Mouse (Mus musculus) stomach, postnatal 0 days (tissue): ENCODE results near the gene Psmc5. TPM values are rescaled to one million over a fixed set of nuclear protein-coding genes. Genes with fewer than 3 reads are reported as not detected.
A peak's percentile ranks its signal among the peaks of the same experiment; 100 is the strongest.

Experiments
- ATAC-seq: fragments of 200-750 bp; cut with Nextera tagmentation; 2 replicates; pipeline ENCODE4 v1.8.0; 2017; ENCODE audit not compliant: low FRiP score, low TSS enrichment
- DNase-seq: peaks from one replicate; pipeline ENCODE4 v3.0.0-alpha.2; 2016; ENCODE audit warnings: low spot score
- H3K27ac ChIP-seq: fragments of 300-500 bp; sonication (generic); replicated peaks from 2 replicates; pipeline ENCODE4 v1.5.1; 2014; ENCODE audit warnings: mild to moderate bottlenecking, control low read depth
- H3K27me3 ChIP-seq: fragments of 300-500 bp; sonication (generic); 2 replicates; pipeline ENCODE4 v1.6.1; 2014; ENCODE audit warnings: low read length; ENCODE audit not compliant: control insufficient read depth, insufficient read depth
- H3K36me3 ChIP-seq: fragments of 300-500 bp; sonication (generic); 2 replicates; pipeline ENCODE4 v1.6.1; 2014; ENCODE audit warnings: low read length, mixed read lengths; ENCODE audit not compliant: control insufficient read depth, insufficient read depth
- H3K4me1 ChIP-seq: fragments of 300-500 bp; sonication (generic); replicated peaks from 2 replicates; pipeline ENCODE4 v1.6.1; 2014; ENCODE audit warnings: antibody characterized with exemption; ENCODE audit not compliant: control insufficient read depth, insufficient read depth
- H3K4me2 ChIP-seq: fragments of 300-500 bp; sonication (generic); replicated peaks from 2 replicates; pipeline ENCODE4 v1.6.1; 2014; ENCODE audit warnings: low read depth, mild to moderate bottlenecking, control low read depth, moderate library complexity
- H3K4me3 ChIP-seq: fragments of 300-500 bp; sonication (generic); 2 replicates; pipeline ENCODE4 v1.5.1; 2014; ENCODE audit warnings: low read depth, low read length, control low read depth
- H3K9ac ChIP-seq: fragments of 300-500 bp; sonication (generic); 2 replicates; pipeline ENCODE4 v1.6.1; 2014; ENCODE audit warnings: mild to moderate bottlenecking, low read length, control low read depth, mixed read lengths
- H3K9me3 ChIP-seq: fragments of 300-500 bp; sonication (generic); 2 replicates; pipeline ENCODE4 v1.6.1; 2016; ENCODE audit warnings: low read length; ENCODE audit not compliant: control insufficient read depth
- CTCF ChIP-seq: IDR thresholded peaks from 2 replicates; pipeline ENCODE4 v1.5.1; 2016; ENCODE audit warnings: antibody characterized with exemption, low read depth, mild to moderate bottlenecking, moderate library complexity
- EP300 ChIP-seq: optimal IDR thresholded peaks from 2 replicates; pipeline ENCODE3; 2016; ENCODE audit warnings: antibody characterized with exemption
- WGBS: fragments of 180-500 bp; shearing (Covaris S2); extraction: QIAGEN DNeasy Blood & Tissue Kit; methylation state at CpG from one replicate; pipeline ENCODE4 v1.1.7; 2014; 5-methylcytosine and 5-hydroxymethylcytosine counted together
- polyA plus RNA-seq: library from polyadenylated mRNA; unstranded; fragments of >200 nt; fragmentation: Nextera tagmentation; extraction: Ambion mirVana; gene quantifications from 2 replicates; pipeline ENCODE4 v1.2.1, GENCODE M21; 2015

Psmc5 gene
- polyA plus RNA-seq, 1 experiment from 2014 or later = 202 TPM

DNA sequence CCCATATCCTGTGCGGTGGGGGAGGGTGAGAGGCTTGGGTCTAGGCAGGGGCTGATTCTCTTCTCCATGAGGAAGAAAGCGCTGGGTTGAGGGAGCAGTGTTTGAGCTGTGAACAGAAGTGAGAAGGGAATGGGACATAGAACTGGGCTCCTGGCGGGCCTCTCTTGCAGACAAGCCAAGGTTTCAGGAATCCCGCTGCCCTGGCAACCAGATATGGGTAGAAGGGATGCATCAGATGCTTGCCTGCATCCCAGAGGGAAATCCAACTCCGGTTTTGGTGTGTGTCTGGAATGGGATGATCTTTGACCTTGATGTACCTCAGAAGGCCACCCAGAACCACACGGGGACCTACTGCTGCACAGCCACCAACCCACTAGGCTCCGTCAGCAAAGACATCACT lies 30.3 kb downstream of the Psmc5 start:
- no peak overlapping the region for H3K27ac ChIP-seq

DNA sequence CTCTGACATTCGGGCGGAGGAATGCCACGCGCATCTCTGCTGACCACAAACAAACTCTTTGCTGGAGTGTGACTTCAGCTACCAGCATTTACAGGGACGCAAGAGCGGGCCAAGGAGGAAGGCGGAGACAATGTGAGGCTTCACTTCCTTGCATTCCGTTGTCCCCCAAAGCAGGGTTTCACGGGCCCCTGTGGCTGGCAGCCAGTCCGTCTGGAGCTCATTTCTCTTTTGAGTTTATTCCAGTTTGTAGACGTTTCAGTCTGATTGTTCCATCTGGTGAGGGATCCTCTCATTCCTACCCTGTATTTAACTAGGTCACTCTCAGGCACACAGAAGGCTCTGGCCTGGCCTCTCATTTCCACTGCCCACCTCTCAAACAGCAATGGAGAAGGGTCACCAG lies 31.0 kb downstream of the Psmc5 start:
- Histone ChIP-seq H3K27ac (no peak overlapping the region), H3K9me3 (no peaks in the 10 kb centered on the region), H3K4me3 (no peak overlapping the region), H3K4me1 (no peaks in the 10 kb centered on the region), H3K4me2 (no peak overlapping the region), H3K9ac (no peak overlapping the region), H3K36me3 (no peaks in the 10 kb centered on the region), H3K27me3 (no peaks in the 10 kb centered on the region)
- no peak for DNase-seq
- WGBS = 46% methylated on average over 11 of the region's 11 CpGs
- TF ChIP-seq EP300 (no peak), CTCF (no peak)
- no peak for ATAC-seq

More for the DNA sequence above, 30.3 kb downstream of the Psmc5 start:
- TF ChIP-seq CTCF = no peak
- TF ChIP-seq EP300 = no peak
- H3K4me3 ChIP-seq = no peak overlapping the region
- no peaks in the 10 kb centered on the region for H3K27me3 ChIP-seq
- ATAC-seq = no peak
- WGBS = 90% methylated on average over 7 of the region's 7 CpGs
- no peaks in the 10 kb centered on the region for H3K36me3 ChIP-seq
- H3K9ac ChIP-seq = no peak overlapping the region
- no peaks in the 10 kb centered on the region for H3K4me1 ChIP-seq
- no peak overlapping the region for H3K4me2 ChIP-seq
- no peaks in the 10 kb centered on the region for H3K9me3 ChIP-seq
- DNase-seq = no peak

DNA sequence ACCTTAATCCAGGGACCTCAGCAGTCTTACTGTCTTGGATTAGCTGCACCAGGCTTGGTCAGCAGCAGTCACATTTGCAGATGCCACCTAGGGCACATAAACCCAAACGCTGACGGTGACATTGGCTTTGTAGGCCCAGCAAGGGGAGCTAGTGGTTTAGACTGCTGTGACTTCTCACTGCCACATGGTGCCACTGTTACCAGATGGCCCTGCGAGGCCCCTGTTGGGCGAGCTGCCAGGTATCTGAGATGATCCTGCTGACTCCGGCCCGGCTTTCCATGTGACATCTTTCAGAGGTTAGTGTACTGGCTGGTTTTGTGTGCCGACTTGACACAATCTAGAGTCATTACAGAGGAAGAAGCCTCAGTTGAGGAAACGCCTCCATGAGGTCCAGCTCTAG lies 33.4 kb downstream of the Psmc5 start:
- Histone ChIP-seq H3K4me1 (no peaks in the 10 kb centered on the region), H3K27ac (no peak overlapping the region), H3K4me3 (no peak overlapping the region), H3K9ac (no peak overlapping the region), H3K36me3 (no peaks in the 10 kb centered on the region), H3K27me3 (no peaks in the 10 kb centered on the region), H3K9me3 (no peaks in the 10 kb centered on the region), H3K4me2 (no peak overlapping the region)
- WGBS = 51% methylated on average over 8 of the region's 8 CpGs
- no peak for TF ChIP-seq EP300
- peak; percentile 56 for TF ChIP-seq CTCF
- DNase-seq = peak; percentile 45
- peak; percentile 40; the same call in 1 of the 2 replicates for ATAC-seq

DNA sequence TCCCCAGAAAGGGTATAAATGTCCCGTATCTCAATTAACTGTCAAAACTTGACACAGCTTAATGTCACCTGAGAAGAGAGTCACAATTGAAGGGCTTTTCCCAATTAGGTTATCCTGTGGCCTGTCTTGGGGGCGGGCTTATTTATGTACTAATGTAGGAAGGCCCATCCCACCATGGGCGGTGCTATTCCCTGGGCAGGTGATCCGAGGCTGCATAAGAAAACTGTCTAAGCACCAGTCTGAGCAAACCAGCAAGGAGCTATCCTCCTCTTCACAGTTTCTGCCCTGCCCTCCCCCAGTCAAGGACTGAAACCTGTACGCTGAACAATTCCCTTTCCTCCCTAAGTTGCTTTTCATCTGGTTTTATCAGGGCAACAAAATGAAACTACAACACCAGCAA lies 34.4 kb downstream of the Psmc5 start:
- Histone ChIP-seq H3K27ac (no peak overlapping the region), H3K4me1 (no peaks in the 10 kb centered on the region), H3K9me3 (no peaks in the 10 kb centered on the region), H3K27me3 (no peaks in the 10 kb centered on the region), H3K4me3 (no peak overlapping the region), H3K4me2 (no peak overlapping the region), H3K36me3 (no peaks in the 10 kb centered on the region), H3K9ac (no peak overlapping the region)
- 91% methylated on average over 5 of the region's 5 CpGs for WGBS
- no peak for DNase-seq
- no peak for TF ChIP-seq CTCF
- no peak for TF ChIP-seq EP300
- ATAC-seq = no peak

DNA sequence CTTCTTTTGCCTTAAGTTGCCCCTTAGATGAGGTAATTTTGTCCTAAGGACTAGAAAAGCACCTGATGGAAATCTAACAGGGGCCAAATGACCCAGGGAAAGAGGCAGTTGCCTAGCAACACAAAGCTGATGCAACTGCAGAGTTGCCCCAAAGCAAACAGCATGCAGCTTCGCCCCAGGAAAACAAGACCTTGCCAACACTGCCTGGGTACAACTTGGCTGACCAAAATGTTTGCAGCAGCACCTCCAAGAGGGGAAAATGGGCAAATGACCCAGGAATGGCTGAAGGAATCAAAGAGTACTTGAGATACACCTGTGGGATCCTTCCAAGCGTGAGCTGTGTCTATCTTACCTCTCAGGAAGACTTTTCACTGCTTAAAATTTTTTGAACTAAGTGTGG lies 35.9 kb downstream of the Psmc5 start:
- Histone ChIP-seq H3K9me3 (no peaks in the 10 kb centered on the region), H3K27me3 (no peaks in the 10 kb centered on the region), H3K4me1 (no peaks in the 10 kb centered on the region), H3K27ac (no peak overlapping the region), H3K9ac (no peak overlapping the region), H3K36me3 (no peaks in the 10 kb centered on the region), H3K4me2 (no peak overlapping the region), H3K4me3 (no peak overlapping the region)
- TF ChIP-seq CTCF (no peak), EP300 (no peak)
- WGBS = 82% methylated on average over 2 of the region's 2 CpGs
- DNase-seq (no peak), ATAC-seq (no peak)

DNA sequence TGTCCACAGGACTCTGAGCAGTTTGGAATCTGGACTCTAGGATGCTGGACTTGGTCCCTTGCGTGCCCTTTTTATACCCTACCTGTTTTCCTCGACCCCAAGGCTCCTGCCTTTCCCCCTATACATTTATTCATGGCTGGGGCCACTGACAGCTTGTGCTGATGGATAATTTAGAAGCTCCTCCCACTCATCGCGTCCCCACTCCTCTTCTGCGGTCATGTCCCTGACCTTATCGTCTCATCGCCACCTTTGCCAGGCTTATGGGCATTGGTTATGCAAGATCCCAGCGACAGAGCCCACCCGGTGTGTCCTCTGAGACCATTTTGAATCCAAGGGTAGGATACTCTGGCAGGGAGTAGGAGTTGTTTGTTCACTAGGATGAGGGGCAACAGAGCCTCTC lies 45.8 kb downstream of the Psmc5 start, which contains the start of gene Gh:
Gh (minus strand) TSS at position 101 of the 400 bp plus-strand sequence.
- Histone ChIP-seq H3K9ac (no peak within 1 kb of the TSS), H3K4me3 (no peak within 1 kb of the TSS), H3K27me3 (no peaks in the 10 kb centered on the region), H3K27ac (no peak within 1 kb of the TSS), H3K36me3 (no peaks in the 10 kb centered on the region), H3K4me2 (no peak within 1 kb of the TSS), H3K4me1 (no peaks in the 10 kb centered on the region), H3K9me3 (no peaks in the 10 kb centered on the region)
- ATAC-seq (no peak), DNase-seq (no peak)
- no peak for TF ChIP-seq CTCF
- TF ChIP-seq EP300 = no peak
- WGBS = 77% methylated on average over 9 of the region's 9 CpGs
